Mouse (Mus musculus) lung, embryonic 16.5 days (tissue): ENCODE data around the gene Tas2r110. TPM values are rescaled to one million over a fixed set of nuclear protein-coding genes. Genes with fewer than 3 reads are reported as not detected.

ENCODE experiments used
- ATAC-seq: fragments of 200-750 bp; cut with Nextera tagmentation; 2 replicates; pipeline ENCODE4 v1.8.0; 2017; ENCODE audit warnings: low read depth, mild to moderate bottlenecking, moderate library complexity
- H3K27ac ChIP-seq: fragments of 300-500 bp; sonication (generic); 2 replicates; pipeline ENCODE4 v1.5.1; 2014; ENCODE audit warnings: mild to moderate bottlenecking, control low read depth, low read length
- H3K27me3 ChIP-seq: fragments of 300-500 bp; sonication (generic); 2 replicates; pipeline ENCODE4 v1.6.1; 2014; ENCODE audit warnings: low read depth, low read length, mixed read lengths; ENCODE audit not compliant: control insufficient read depth, insufficient read depth
- H3K36me3 ChIP-seq: fragments of 300-500 bp; sonication (generic); 2 replicates; pipeline ENCODE4 v1.6.1; 2014; ENCODE audit warnings: low read length; ENCODE audit not compliant: control insufficient read depth, insufficient read depth
- H3K4me1 ChIP-seq: fragments of 300-500 bp; sonication (generic); replicated peaks from 2 replicates; pipeline ENCODE4 v1.6.1; 2014; ENCODE audit warnings: low read length, mixed read lengths; ENCODE audit not compliant: control insufficient read depth, insufficient read depth
- H3K4me2 ChIP-seq: fragments of 300-500 bp; sonication (generic); 2 replicates; pipeline ENCODE4 v1.6.1; 2014; ENCODE audit warnings: low read depth, low read length, control low read depth
- H3K4me3 ChIP-seq: fragments of 300-500 bp; sonication (generic); 2 replicates; pipeline ENCODE4 v1.5.1; 2014; ENCODE audit warnings: mild to moderate bottlenecking, low read length, control low read depth
- H3K9ac ChIP-seq: fragments of 300-500 bp; sonication (generic); 2 replicates; pipeline ENCODE4 v1.6.1; 2014; ENCODE audit warnings: low read length, control low read depth
- H3K9me3 ChIP-seq: fragments of 300-500 bp; sonication (generic); 2 replicates; pipeline ENCODE4 v1.6.1; 2016; ENCODE audit warnings: low read length; ENCODE audit not compliant: control insufficient read depth
- WGBS: fragments of 180-500 bp; shearing (Covaris S2); extraction: QIAGEN DNeasy Blood & Tissue Kit; methylation state at CpG from one replicate; pipeline ENCODE4 v1.1.7; 2014; 5-methylcytosine and 5-hydroxymethylcytosine counted together
- polyA plus RNA-seq: library from polyadenylated mRNA; unstranded; fragments of >200 nt; fragmentation: Nextera tagmentation; extraction: Ambion mirVana; gene quantifications from 2 replicates; pipeline ENCODE4 v1.2.1, GENCODE M21; 2015

Tas2r110 gene
- polyA plus RNA-seq = not detected in 2 replicates

GRCm38 (mm10) chr6:132867708-132868107 is at the start of gene Tas2r110:
Tas2r110 (plus strand) TSS chr6:132868008.
- H3K36me3 ChIP-seq = no peaks in the 10 kb centered on the region
- H3K9ac ChIP-seq = no peak within 1 kb of the TSS
- no peak for ATAC-seq
- H3K27me3 ChIP-seq = no peaks in the 10 kb centered on the region
- H3K9me3 ChIP-seq = no peaks in the 10 kb centered on the region
- H3K4me1 ChIP-seq = no peaks in the 10 kb centered on the region
- H3K4me2 ChIP-seq = no peak within 1 kb of the TSS
- H3K27ac ChIP-seq = no peak within 1 kb of the TSS
- H3K4me3 ChIP-seq = no peak within 1 kb of the TSS

DNA sequence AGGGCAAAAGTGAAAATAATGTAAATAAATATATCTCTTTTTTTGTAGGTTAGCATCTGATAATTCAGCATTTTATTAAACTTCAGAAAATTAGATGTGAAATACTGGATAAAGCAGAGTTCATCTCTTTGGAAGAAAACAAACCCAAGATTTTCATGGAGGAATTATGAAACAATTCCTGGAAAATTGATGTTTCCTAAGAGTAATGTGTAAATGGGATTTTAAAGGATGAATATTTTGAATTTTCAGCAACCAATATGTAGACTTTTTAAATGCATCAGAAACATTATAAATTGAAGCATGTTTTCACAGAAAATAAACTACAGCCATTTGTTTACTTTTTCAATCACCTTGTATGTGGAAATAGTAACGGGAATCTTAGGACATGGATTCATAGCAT is 21.0 kb upstream of the Tas2r110 start, which contains the start of gene Tas2r123:
Gene Tas2r123, plus strand, starts transcription at position 301 of the 400 bp plus-strand sequence.
- no peak within 1 kb of the TSS for H3K4me2 ChIP-seq
- 59% methylated on average over 1 of the region's 1 CpGs for WGBS
- ATAC-seq = no peak

GRCm38 (mm10) chr6:132855138-132855537 is 12.7 kb upstream of the Tas2r110 start, which contains the start of gene Tas2r116:
Tas2r116 (plus strand) TSS chr6:132855438.
- no peak within 1 kb of the TSS for H3K4me2 ChIP-seq

More for the DNA sequence above, 21.0 kb upstream of the Tas2r110 start, which contains the start of gene Tas2r123:
- H3K27me3 ChIP-seq = no peaks in the 10 kb centered on the region
- no peaks in the 10 kb centered on the region for H3K4me1 ChIP-seq
- no peaks in the 10 kb centered on the region for H3K36me3 ChIP-seq
- H3K4me3 ChIP-seq = no peak within 1 kb of the TSS
- no peak within 1 kb of the TSS for H3K27ac ChIP-seq
- H3K9ac ChIP-seq = no peak within 1 kb of the TSS
- no peaks in the 10 kb centered on the region for H3K9me3 ChIP-seq

GRCm38 (mm10) chr6:132892711-132893110 is 24.9 kb downstream of the Tas2r110 start, which contains the start of gene Tas2r113:
Tas2r113 (plus strand) TSS chr6:132893011.
- H3K36me3 ChIP-seq = no peaks in the 10 kb centered on the region
- H3K9ac ChIP-seq = no peak within 1 kb of the TSS
- no peaks in the 10 kb centered on the region for H3K9me3 ChIP-seq
- no peak within 1 kb of the TSS for H3K4me3 ChIP-seq
- no peak for ATAC-seq
- 65% methylated on average over 1 of the region's 1 CpGs for WGBS
- H3K27me3 ChIP-seq = no peaks in the 10 kb centered on the region
- no peak within 1 kb of the TSS for H3K27ac ChIP-seq
- no peak within 1 kb of the TSS for H3K4me2 ChIP-seq
- no peaks in the 10 kb centered on the region for H3K4me1 ChIP-seq

More at GRCm38 (mm10) chr6:132855138-132855537, 12.7 kb upstream of the Tas2r110 start, which contains the start of gene Tas2r116:
- ATAC-seq = no peak
- H3K9me3 ChIP-seq = no peaks in the 10 kb centered on the region
- H3K27ac ChIP-seq = no peak within 1 kb of the TSS
- H3K4me3 ChIP-seq = no peak within 1 kb of the TSS
- 72% methylated on average over 1 of the region's 1 CpGs for WGBS
- no peak within 1 kb of the TSS for H3K9ac ChIP-seq
- no peaks in the 10 kb centered on the region for H3K4me1 ChIP-seq
- H3K36me3 ChIP-seq = no peaks in the 10 kb centered on the region
- no peaks in the 10 kb centered on the region for H3K27me3 ChIP-seq

GRCm38 (mm10) chr6:132909351-132909750 is 41.5 kb downstream of the Tas2r110 start, which contains the start of gene Tas2r125:
Tas2r125 (plus strand) TSS chr6:132909651.
- H3K4me1 ChIP-seq = no peaks in the 10 kb centered on the region
- no peak within 1 kb of the TSS for H3K4me2 ChIP-seq
- no peak within 1 kb of the TSS for H3K9ac ChIP-seq
- H3K27me3 ChIP-seq = no peaks in the 10 kb centered on the region
- ATAC-seq = no peak
- H3K9me3 ChIP-seq = no peaks in the 10 kb centered on the region
- 81% methylated on average over 3 of the region's 3 CpGs for WGBS
- no peak within 1 kb of the TSS for H3K27ac ChIP-seq
- no peak within 1 kb of the TSS for H3K4me3 ChIP-seq
- no peaks in the 10 kb centered on the region for H3K36me3 ChIP-seq

Other genes starting within 250 kb of the Tas2r110 start
- gene A630073D07Rik, start 216.5 kb upstream of the Tas2r110 start, polyA plus RNA-seq = not detected in 2 replicates
- not detected in 2 replicates for gene Tas2r120, start 211.1 kb upstream of the Tas2r110 start, polyA plus RNA-seq
- not detected in 2 replicates for gene Tas2r121, start 167.0 kb upstream of the Tas2r110 start, polyA plus RNA-seq
- not detected in 2 replicates for gene Tas2r122, start 156.1 kb upstream of the Tas2r110 start, polyA plus RNA-seq
- not detected in 2 replicates for gene Tas2r115, start 130.0 kb upstream of the Tas2r110 start, polyA plus RNA-seq
- gene Tas2r124, start 113.3 kb upstream of the Tas2r110 start, polyA plus RNA-seq = not detected in 2 replicates
- gene Tas2r102, start 105.9 kb upstream of the Tas2r110 start, polyA plus RNA-seq = not detected in 2 replicates
- gene Tas2r136, start 89.8 kb upstream of the Tas2r110 start, polyA plus RNA-seq = not detected in 2 replicates
- not detected in 2 replicates for gene Tas2r117, start 65.2 kb upstream of the Tas2r110 start, polyA plus RNA-seq
- gene Tas2r123, start 20.9 kb upstream of the Tas2r110 start, polyA plus RNA-seq = not detected in 2 replicates
- gene Tas2r116, start 12.6 kb upstream of the Tas2r110 start, polyA plus RNA-seq = not detected in 2 replicates
- gene Tas2r113, start 25.0 kb downstream of the Tas2r110 start, polyA plus RNA-seq = not detected in 2 replicates
- gene Tas2r125, start 41.6 kb downstream of the Tas2r110 start, polyA plus RNA-seq = not detected in 2 replicates
- not detected in 2 replicates for gene Tas2r129, start 83.1 kb downstream of the Tas2r110 start, polyA plus RNA-seq
- not detected in 2 replicates for gene Tas2r131, start 89.9 kb downstream of the Tas2r110 start, polyA plus RNA-seq
- gene Tas2r109, start 113.0 kb downstream of the Tas2r110 start, polyA plus RNA-seq = not detected in 2 replicates
- not detected in 2 replicates for gene Tas2r103, start 169.1 kb downstream of the Tas2r110 start, polyA plus RNA-seq
- gene Tas2r140, start 187.8 kb downstream of the Tas2r110 start, polyA plus RNA-seq = not detected in 2 replicates
- 80.0 and 90.7 TPM in 2 replicates for gene Smim10l1, start 236.9 kb downstream of the Tas2r110 start, polyA plus RNA-seq